In genomic region chr9:120303453-120304299, GRCm38 (mm10) we compare ENCODE assay signal across 7 mouse cellular contexts. TPM values are rescaled to one million over a fixed set of nuclear protein-coding genes. Genes with fewer than 3 reads are reported as not detected.
A peak's percentile ranks its signal among the peaks of the same experiment; 100 is the strongest.
DNase-seq lines count a peak whose midpoint lies in the region; ATAC-seq and TF ChIP-seq lines count a peak whose summit lies in the region.

No protein-coding gene starts in this region.

- DNase-seq in limb, embryonic 14.5 days (ENCODE audit: low spot score): no peak
- peak; percentile 66 for DNase-seq in midbrain, postnatal 0 days (ENCODE audit: low spot score)
- DNase-seq in testis, postnatal 10 days (ENCODE audit: low spot score): peak; percentile 60

- H3K9me3 ChIP-seq in heart, embryonic 13.5 days: peaks cover 9% of the 10 kb centered on the region; the same call in 1 of the 2 replicates
- H3K9me3 ChIP-seq in kidney, embryonic 16.5 days (ENCODE audit: low read length): peaks cover 10% of the 10 kb centered on the region; the same call in 1 of the 2 replicates
- H3K9me3 ChIP-seq in limb, embryonic 14.5 days (ENCODE audit: control insufficient read depth, low read length): no peaks in the 10 kb centered on the region
- H3K9me3 ChIP-seq in midbrain, postnatal 0 days (ENCODE audit: low read length): no peaks in the 10 kb centered on the region

- H3K27ac ChIP-seq in embryonic fibroblast, embryonic 13.5 days (ENCODE audit: insufficient read depth, low read length): no peak overlapping the region
- H3K27ac ChIP-seq in heart, embryonic 13.5 days (replicated peaks): no peak overlapping the region
- H3K27ac ChIP-seq in kidney, embryonic 16.5 days (ENCODE audit: low read length): no peak overlapping the region
- no peak overlapping the region for H3K27ac ChIP-seq in limb, embryonic 14.5 days (replicated peaks; ENCODE audit: low read depth, low read length)
- peak overlapping the region; percentile 47 for H3K27ac ChIP-seq in midbrain, postnatal 0 days (ENCODE audit: low read depth, low read length)

- H3K9ac ChIP-seq in heart, embryonic 13.5 days: peak overlapping the region; percentile 64
- peak overlapping the region; percentile 26; the same call in 1 of the 2 replicates for H3K9ac ChIP-seq in kidney, embryonic 16.5 days (replicated peaks; ENCODE audit: low read length)
- peak overlapping the region; percentile 48 for H3K9ac ChIP-seq in limb, embryonic 14.5 days (ENCODE audit: low read depth, low read length, severe bottlenecking)
- peak overlapping the region; percentile 81 for H3K9ac ChIP-seq in midbrain, postnatal 0 days (replicated peaks; ENCODE audit: low read length, poor library complexity, severe bottlenecking)

- H3K4me2 ChIP-seq in heart, embryonic 13.5 days: peak overlapping the region; percentile 96
- peak overlapping the region; percentile 97 for H3K4me2 ChIP-seq in kidney, embryonic 16.5 days (replicated peaks; ENCODE audit: low read depth, low read length)
- H3K4me2 ChIP-seq in limb, embryonic 14.5 days (replicated peaks; ENCODE audit: low read depth, low read length, severe bottlenecking): peak overlapping the region; percentile 97
- H3K4me2 ChIP-seq in midbrain, postnatal 0 days (ENCODE audit: low read depth, low read length, poor library complexity, severe bottlenecking): peak overlapping the region; percentile 92

- TF ChIP-seq CTCF in embryonic fibroblast, embryonic 13.5 days (IDR thresholded peaks at IDR 0.05; ENCODE audit: borderline replicate concordance, insufficient read depth, low read length): no peak
- TF ChIP-seq CTCF in midbrain, postnatal 0 days (IDR thresholded peaks at IDR 0.05): peak; percentile 60

- H3K36me3 ChIP-seq in heart, embryonic 13.5 days: no peaks in the 10 kb centered on the region
- no peaks in the 10 kb centered on the region for H3K36me3 ChIP-seq in kidney, embryonic 16.5 days (ENCODE audit: insufficient read depth, low read length)
- H3K36me3 ChIP-seq in limb, embryonic 14.5 days (ENCODE audit: control insufficient read depth, insufficient read depth, low read length): no peaks in the 10 kb centered on the region
- no peaks in the 10 kb centered on the region for H3K36me3 ChIP-seq in midbrain, postnatal 0 days (ENCODE audit: insufficient read depth, low read length)

- peaks cover 88% of the 10 kb centered on the region for H3K27me3 ChIP-seq in heart, embryonic 13.5 days (replicated peaks)
- H3K27me3 ChIP-seq in kidney, embryonic 16.5 days (ENCODE audit: insufficient read depth, low read length): peaks cover 59% of the 10 kb centered on the region
- H3K27me3 ChIP-seq in limb, embryonic 14.5 days (ENCODE audit: control insufficient read depth, insufficient read depth, low read length): peaks cover 51% of the 10 kb centered on the region
- H3K27me3 ChIP-seq in midbrain, postnatal 0 days (ENCODE audit: insufficient read depth, low read length): no peaks in the 10 kb centered on the region; the same call in 1 of the 2 replicates

- TF ChIP-seq POLR2A in embryonic fibroblast, embryonic 13.5 days (IDR thresholded peaks at IDR 0.05; ENCODE audit: low read depth, low read length): no peak
- TF ChIP-seq POLR2A in limb, embryonic 14.5 days (IDR thresholded peaks at IDR 0.05; ENCODE audit: borderline replicate concordance, extremely low read depth, insufficient read depth, insufficient read length): no peak

- peak; percentile 73 for ATAC-seq in cerebellum, adult (ENCODE audit: insufficient number of reproducible peaks, low FRiP score, low TSS enrichment)
- ATAC-seq in heart, embryonic 13.5 days (ENCODE audit: extremely low read depth, insufficient number of reproducible peaks, low FRiP score, low TSS enrichment): peak; percentile 37; the same call in 1 of the 2 replicates
- peak; percentile 81 for ATAC-seq in kidney, embryonic 16.5 days (ENCODE audit: low FRiP score, low TSS enrichment)
- ATAC-seq in limb, embryonic 14.5 days (ENCODE audit: low FRiP score, low read depth): peak; percentile 47
- ATAC-seq in midbrain, postnatal 0 days (ENCODE audit: low FRiP score): peak; percentile 86

- peak overlapping the region; percentile 30 for H3K4me3 ChIP-seq in embryonic fibroblast, embryonic 13.5 days (ENCODE audit: insufficient read depth, low read length)
- H3K4me3 ChIP-seq in heart, embryonic 13.5 days: peak overlapping the region; percentile 58
- peak overlapping the region; percentile 59 for H3K4me3 ChIP-seq in kidney, embryonic 16.5 days (ENCODE audit: low read length)
- H3K4me3 ChIP-seq in limb, embryonic 14.5 days (replicated peaks; ENCODE audit: low read length): peak overlapping the region; percentile 53
- H3K4me3 ChIP-seq in midbrain, postnatal 0 days (ENCODE audit: low read depth, low read length): peak overlapping the region; percentile 78

- no peaks in the 10 kb centered on the region for H3K4me1 ChIP-seq in embryonic fibroblast, embryonic 13.5 days (ENCODE audit: control insufficient read depth, insufficient read depth, low read length)
- H3K4me1 ChIP-seq in heart, embryonic 13.5 days: peaks cover 14% of the 10 kb centered on the region
- H3K4me1 ChIP-seq in kidney, embryonic 16.5 days (ENCODE audit: insufficient read depth, low read length): peaks cover 12% of the 10 kb centered on the region; the same call in 1 of the 2 replicates
- peaks cover 8% of the 10 kb centered on the region; the same call in 1 of the 2 replicates for H3K4me1 ChIP-seq in limb, embryonic 14.5 days (ENCODE audit: control insufficient read depth, insufficient read depth, low read length)
- H3K4me1 ChIP-seq in midbrain, postnatal 0 days (ENCODE audit: insufficient read depth, low read length): no peaks in the 10 kb centered on the region

- 1% methylated on average over 58 of the region's 103 CpGs for WGBS in heart, embryonic 13.5 days
- under 1% methylated on average over 72 of the region's 103 CpGs for WGBS in kidney, embryonic 16.5 days
- WGBS in limb, embryonic 14.5 days: under 1% methylated on average over 52 of the region's 103 CpGs
- under 1% methylated on average over 78 of the region's 103 CpGs for WGBS in midbrain, postnatal 0 days

RNA-seq across cellular contexts. Expression of gene Myrip, which starts 2.4 kb away (rescaled TPM):
- not detected in 2 replicates for polyA plus RNA-seq in embryonic fibroblast, embryonic 13.5 days (2011; ENCODE audit: insufficient read length, low read depth, missing spikeins)
- polyA plus RNA-seq in heart, embryonic 13.5 days (2015; fragmentation: Nextera tagmentation; extraction: Ambion mirVana): 0.36 and 0.66 TPM in 2 replicates
- 0.19 and 0.30 TPM in 2 replicates for polyA plus RNA-seq in kidney, embryonic 16.5 days (2015; fragmentation: Nextera tagmentation; extraction: Ambion mirVana)
- 0.73 and 0.82 TPM in 2 replicates for polyA plus RNA-seq in limb, embryonic 14.5 days (2012; rRNA removed)
- polyA plus RNA-seq in limb, embryonic 14.5 days (2014; fragmentation: Nextera tagmentation; extraction: Ambion mirVana): 0.37 and 0.50 TPM in 2 replicates
- 19.6 and 25.6 TPM in 2 replicates for total RNA-seq in midbrain, postnatal 0 days (2014; rRNA removed)
- polyA plus RNA-seq in midbrain, postnatal 0 days (2015; fragmentation: Nextera tagmentation; extraction: Ambion mirVana): 6.8 and 7.0 TPM in 2 replicates

Comparison
In these comparisons a context has a peak if more than half of its experiments do, and no peak if none do; other contexts are left out.
1. H3K9ac ChIP-seq: peak in every context shown above with its lines; median percentile 81 in midbrain, postnatal 0 days; 64 in heart, embryonic 13.5 days; 48 in limb, embryonic 14.5 days; 26 in kidney, embryonic 16.5 days.